Mouse (Mus musculus) intestine, postnatal 0 days (tissue): ENCODE data around the gene Fer1l4. TPM values are rescaled to one million over a fixed set of nuclear protein-coding genes. Genes with fewer than 3 reads are reported as not detected.
A peak's percentile ranks its signal among the peaks of the same experiment; 100 is the strongest.

Experiments
- ATAC-seq: fragments of 200-750 bp; cut with Nextera tagmentation; 2 replicates; pipeline ENCODE4 v1.8.0; 2017; ENCODE audit warnings: mild to moderate bottlenecking, moderate TSS enrichment, moderate library complexity
- H3K27ac ChIP-seq: fragments of 300-500 bp; sonication (generic); 2 replicates; pipeline ENCODE4 v1.5.1; 2014; ENCODE audit warnings: mild to moderate bottlenecking, low read depth, low read length, moderate library complexity
- H3K27me3 ChIP-seq: fragments of 300-500 bp; sonication (generic); replicated peaks from 2 replicates; pipeline ENCODE4 v1.6.1; 2014; ENCODE audit warnings: low read length, mixed read lengths; ENCODE audit not compliant: control insufficient read depth, insufficient read depth
- H3K36me3 ChIP-seq: fragments of 300-500 bp; sonication (generic); 2 replicates; pipeline ENCODE4 v1.6.1; 2014; ENCODE audit warnings: mild to moderate bottlenecking, moderate library complexity; ENCODE audit not compliant: control insufficient read depth, insufficient read depth
- H3K4me1 ChIP-seq: fragments of 300-500 bp; sonication (generic); replicated peaks from 2 replicates; pipeline ENCODE4 v1.6.1; 2014; ENCODE audit warnings: antibody characterized with exemption, low read length, mixed read lengths; ENCODE audit not compliant: control insufficient read depth, insufficient read depth
- H3K4me2 ChIP-seq: fragments of 300-500 bp; sonication (generic); replicated peaks from 2 replicates; pipeline ENCODE4 v1.6.1; 2014; ENCODE audit warnings: low read depth, mild to moderate bottlenecking, moderate library complexity
- H3K4me3 ChIP-seq: fragments of 300-500 bp; sonication (generic); 2 replicates; pipeline ENCODE4 v1.5.1; 2014; ENCODE audit warnings: low read depth, low read length
- H3K9ac ChIP-seq: fragments of 300-500 bp; sonication (generic); 2 replicates; pipeline ENCODE4 v1.6.1; 2014; ENCODE audit warnings: mild to moderate bottlenecking, low read depth, low read length
- H3K9me3 ChIP-seq: fragments of 300-500 bp; sonication (generic); 2 replicates; pipeline ENCODE4 v1.6.1; 2016; ENCODE audit warnings: mixed run types; ENCODE audit not compliant: control insufficient read depth
- CTCF ChIP-seq: sonication (generic); IDR thresholded peaks from 2 replicates; pipeline ENCODE4 v1.5.1; 2016; ENCODE audit warnings: low read depth, mild to moderate bottlenecking, control low read depth, antibody characterized with exemption, moderate library complexity
- WGBS: fragments of 180-500 bp; shearing (Covaris S2); extraction: QIAGEN DNeasy Blood & Tissue Kit; methylation state at CpG from one replicate; pipeline ENCODE4 v1.1.7; 2014; 5-methylcytosine and 5-hydroxymethylcytosine counted together
- polyA plus RNA-seq: library from polyadenylated mRNA; unstranded; fragments of >200 nt; fragmentation: Nextera tagmentation; extraction: Ambion mirVana; gene quantifications from 2 replicates; pipeline ENCODE4 v1.2.1, GENCODE M21; 2015

The Fer1l4 gene
- polyA plus RNA-seq, 1 experiment from 2014 or later, result 0.10 TPM

- Histone ChIP-seq H3K27me3 (no peaks in the 10 kb centered on the region), H3K4me3 (no peak overlapping the region), H3K9me3 (no peaks in the 10 kb centered on the region), H3K36me3 (no peaks in the 10 kb centered on the region), H3K9ac (no peak overlapping the region), H3K4me2 (no peak overlapping the region), H3K27ac (no peak overlapping the region), H3K4me1 (no peaks in the 10 kb centered on the region)
- no peak for ATAC-seq
- TF ChIP-seq CTCF, result no peak
These were observed 27.3 kb downstream of the Fer1l4 start for GRCm38 (mm10) chr2:156025482-156025881.

DNA sequence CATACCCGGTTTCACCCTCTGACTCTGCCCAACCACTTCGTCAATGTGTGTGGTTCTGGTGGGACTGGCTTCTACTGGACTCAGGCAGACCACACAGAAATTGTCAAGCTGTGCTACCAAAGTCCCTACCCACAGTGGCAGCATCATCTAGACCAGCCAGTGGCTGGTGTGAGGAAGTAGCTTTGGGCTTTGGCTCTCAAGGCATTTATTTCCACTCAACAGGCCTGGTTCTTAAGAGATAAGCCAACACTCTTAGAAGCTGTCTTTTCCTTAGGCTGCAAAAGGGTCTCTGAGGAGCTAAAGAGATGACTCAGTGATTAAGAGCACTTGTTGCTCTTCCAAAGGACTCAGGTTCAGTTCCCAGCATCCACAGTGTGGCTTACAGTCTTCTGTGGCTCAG is 31.0 kb downstream of the Fer1l4 start:
- no peaks in the 10 kb centered on the region for H3K4me1 ChIP-seq
- H3K4me2 ChIP-seq, result no peak overlapping the region
- WGBS, result 77% methylated on average over 2 of the region's 2 CpGs
- no peak overlapping the region for H3K27ac ChIP-seq
- no peaks in the 10 kb centered on the region for H3K27me3 ChIP-seq
- no peak for ATAC-seq
- no peak overlapping the region for H3K9ac ChIP-seq
- no peaks in the 10 kb centered on the region for H3K9me3 ChIP-seq
- H3K36me3 ChIP-seq, result peaks cover 26% of the 10 kb centered on the region
- no peak overlapping the region for H3K4me3 ChIP-seq
- no peak for TF ChIP-seq CTCF

GRCm38 (mm10) chr2:156021219-156021618 is 31.5 kb downstream of the Fer1l4 start:
- H3K4me2 ChIP-seq, result no peak overlapping the region
- H3K36me3 ChIP-seq, result peaks cover 31% of the 10 kb centered on the region
- H3K4me1 ChIP-seq, result no peaks in the 10 kb centered on the region
- TF ChIP-seq CTCF, result no peak
- H3K27ac ChIP-seq, result no peak overlapping the region
- 84% methylated on average over 8 of the region's 8 CpGs for WGBS
- H3K27me3 ChIP-seq, result no peaks in the 10 kb centered on the region
- H3K9ac ChIP-seq, result no peak overlapping the region
- no peak for ATAC-seq
- no peak overlapping the region for H3K4me3 ChIP-seq
- H3K9me3 ChIP-seq, result no peaks in the 10 kb centered on the region

GRCm38 (mm10) chr2:156018106-156018505 is 34.6 kb downstream of the Fer1l4 start:
- no peak overlapping the region for H3K4me3 ChIP-seq
- H3K36me3 ChIP-seq, result peaks cover 60% of the 10 kb centered on the region
- no peaks in the 10 kb centered on the region for H3K27me3 ChIP-seq
- H3K4me1 ChIP-seq, result no peaks in the 10 kb centered on the region
- 67% methylated on average over 3 of the region's 3 CpGs for WGBS
- no peak overlapping the region for H3K4me2 ChIP-seq
- H3K9ac ChIP-seq, result no peak overlapping the region
- TF ChIP-seq CTCF, result no peak
- no peak for ATAC-seq
- H3K27ac ChIP-seq, result no peak overlapping the region; the same call in 1 of the 2 replicates
- no peaks in the 10 kb centered on the region for H3K9me3 ChIP-seq

- no peak for TF ChIP-seq CTCF
- H3K9ac ChIP-seq, result peak within 1 kb of the TSS; percentile 79
- WGBS, result under 1% methylated on average over 45 of the region's 45 CpGs
- H3K9me3 ChIP-seq, result no peaks in the 10 kb centered on the region
- peaks cover 28% of the 10 kb centered on the region for H3K36me3 ChIP-seq
- peak within 1 kb of the TSS; percentile 86 for H3K4me2 ChIP-seq
- H3K27me3 ChIP-seq, result no peaks in the 10 kb centered on the region
- peak within 1 kb of the TSS; percentile 89 for H3K4me3 ChIP-seq
- H3K4me1 ChIP-seq, result no peaks in the 10 kb centered on the region
- H3K27ac ChIP-seq, result peak within 1 kb of the TSS; percentile 68
- ATAC-seq, result peak; percentile 100
These were observed 44.7 kb downstream of the Fer1l4 start, which contains the start of the genes 6430550D23Rik and Ergic3 for GRCm38 (mm10) chr2:156007888-156008532. TSS of gene 6430550D23Rik (minus strand) at chr2:156007977. TSS of gene Ergic3 (plus strand) at chr2:156008045.

DNA sequence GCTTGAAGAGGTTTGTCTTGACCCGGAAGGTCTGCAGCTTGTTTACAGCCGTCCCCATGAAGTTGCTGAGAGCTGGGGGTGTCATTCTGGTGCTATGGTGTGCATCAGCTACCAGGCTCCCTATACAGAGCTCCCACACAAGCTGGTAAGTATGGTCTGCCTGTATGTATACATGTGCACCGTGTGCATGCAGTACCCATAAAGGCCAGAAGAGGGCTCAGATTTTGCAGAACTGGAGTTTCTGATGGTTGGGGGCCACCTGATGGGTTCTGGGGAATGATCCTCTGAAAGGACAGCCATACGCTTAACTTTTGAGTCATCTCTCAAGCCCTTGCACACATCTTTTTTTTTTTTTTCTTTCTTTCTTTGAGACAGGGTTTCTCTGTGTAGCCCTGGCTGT is 47.4 kb downstream of the Fer1l4 start:
- no peak for ATAC-seq
- H3K9ac ChIP-seq, result no peak overlapping the region
- TF ChIP-seq CTCF, result peak; percentile 53
- WGBS, result 91% methylated on average over 4 of the region's 4 CpGs
- no peak overlapping the region for H3K4me3 ChIP-seq
- no peaks in the 10 kb centered on the region for H3K27me3 ChIP-seq
- peaks cover 4% of the 10 kb centered on the region for H3K36me3 ChIP-seq
- H3K4me2 ChIP-seq, result no peak overlapping the region
- no peaks in the 10 kb centered on the region for H3K9me3 ChIP-seq
- H3K27ac ChIP-seq, result no peak overlapping the region
- no peaks in the 10 kb centered on the region for H3K4me1 ChIP-seq
